Mouse (Mus musculus) intestine, embryonic 16.5 days (tissue): ENCODE measurements around the gene Ccdc172. TPM values are rescaled to one million over a fixed set of nuclear protein-coding genes. Genes with fewer than 3 reads are reported as not detected.

Source experiments
- ATAC-seq: fragments of 200-750 bp; cut with Nextera tagmentation; 2 replicates; pipeline ENCODE4 v1.8.0; 2017; ENCODE audit warnings: moderate TSS enrichment, moderate library complexity
- H3K27ac ChIP-seq: fragments of 300-500 bp; sonication (generic); 2 replicates; pipeline ENCODE4 v1.5.1; 2014; ENCODE audit warnings: mild to moderate bottlenecking, low read length
- H3K27me3 ChIP-seq: fragments of 300-500 bp; sonication (generic); replicated peaks from 2 replicates; pipeline ENCODE4 v1.6.1; 2014; ENCODE audit warnings: low read length, control low read depth, mixed read lengths; ENCODE audit not compliant: control insufficient read depth, insufficient read depth
- H3K36me3 ChIP-seq: fragments of 300-500 bp; sonication (generic); 2 replicates; pipeline ENCODE4 v1.6.1; 2014; ENCODE audit warnings: low read length, control low read depth; ENCODE audit not compliant: control insufficient read depth, insufficient read depth
- H3K4me1 ChIP-seq: fragments of 300-500 bp; sonication (generic); 2 replicates; pipeline ENCODE4 v1.6.1; 2014; ENCODE audit warnings: low read length, control low read depth, mixed read lengths; ENCODE audit not compliant: control insufficient read depth, insufficient read depth
- H3K4me2 ChIP-seq: fragments of 300-500 bp; sonication (generic); 2 replicates; pipeline ENCODE4 v1.6.1; 2014; ENCODE audit warnings: low read depth, low read length, control low read depth
- H3K4me3 ChIP-seq: fragments of 300-500 bp; sonication (generic); 2 replicates; pipeline ENCODE4 v1.5.1; 2014; ENCODE audit warnings: mild to moderate bottlenecking, low read length
- H3K9ac ChIP-seq: fragments of 300-500 bp; sonication (generic); 2 replicates; pipeline ENCODE4 v1.6.1; 2014; ENCODE audit warnings: low read depth, low read length
- H3K9me3 ChIP-seq: fragments of 300-500 bp; sonication (generic); 2 replicates; pipeline ENCODE4 v1.6.1; 2016; ENCODE audit warnings: low read length, control low read depth; ENCODE audit not compliant: control insufficient read depth
- WGBS: fragments of 180-500 bp; shearing (Covaris S2); extraction: QIAGEN DNeasy Blood & Tissue Kit; methylation state at CpG from one replicate; pipeline ENCODE4 v1.1.7; 2014; 5-methylcytosine and 5-hydroxymethylcytosine counted together
- polyA plus RNA-seq: library from polyadenylated mRNA; unstranded; fragments of >200 nt; fragmentation: Nextera tagmentation; extraction: Ambion mirVana; gene quantifications from 2 replicates; pipeline ENCODE4 v1.2.1, GENCODE M21; 2015

The Ccdc172 gene
- polyA plus RNA-seq, result not detected in 2 replicates

GRCm38 (mm10) chr19:58511818-58512217 lies at the start of gene Ccdc172:
Ccdc172 (plus strand) TSS chr19:58511993.
- Histone ChIP-seq H3K9me3 (no peaks in the 10 kb centered on the region), H3K4me2 (no peak within 1 kb of the TSS), H3K27me3 (no peaks in the 10 kb centered on the region), H3K36me3 (no peaks in the 10 kb centered on the region), H3K4me3 (no peak within 1 kb of the TSS), H3K9ac (no peak within 1 kb of the TSS), H3K27ac (no peak within 1 kb of the TSS), H3K4me1 (no peaks in the 10 kb centered on the region)
- no peak for ATAC-seq
- 95% methylated on average over 17 of the region's 17 CpGs for WGBS

- WGBS, result 75% methylated on average over 3 of the region's 3 CpGs
- Histone ChIP-seq H3K9ac (no peak overlapping the region), H3K27ac (no peak overlapping the region), H3K27me3 (no peaks in the 10 kb centered on the region), H3K4me3 (no peak overlapping the region), H3K4me1 (no peaks in the 10 kb centered on the region; the same call in 1 of the 2 replicates), H3K4me2 (no peak overlapping the region), H3K36me3 (no peaks in the 10 kb centered on the region), H3K9me3 (no peaks in the 10 kb centered on the region; the same call in 1 of the 2 replicates)
- ATAC-seq, result no peak
Measured at GRCm38 (mm10) chr19:58463755-58464154, 48.0 kb upstream of the Ccdc172 start.

- no peak for ATAC-seq
- H3K27ac ChIP-seq, result no peak overlapping the region
- no peaks in the 10 kb centered on the region for H3K36me3 ChIP-seq
- no peaks in the 10 kb centered on the region for H3K27me3 ChIP-seq
- H3K4me1 ChIP-seq, result no peaks in the 10 kb centered on the region; the same call in 1 of the 2 replicates
- H3K4me2 ChIP-seq, result no peak overlapping the region
- H3K4me3 ChIP-seq, result no peak overlapping the region
- H3K9ac ChIP-seq, result no peak overlapping the region
- H3K9me3 ChIP-seq, result no peaks in the 10 kb centered on the region; the same call in 1 of the 2 replicates
- WGBS, result 51% methylated on average over 2 of the region's 2 CpGs
Measured at GRCm38 (mm10) chr19:58468331-58468730, 43.5 kb upstream of the Ccdc172 start.

- WGBS, result 21% methylated on average over 12 of the region's 12 CpGs
Measured at GRCm38 (mm10) chr19:58469421-58469820, 42.4 kb upstream of the Ccdc172 start.

GRCm38 (mm10) chr19:58474251-58474650 lies 37.5 kb upstream of the Ccdc172 start:
- no peak overlapping the region for H3K4me3 ChIP-seq
- WGBS, result 88% methylated on average over 3 of the region's 3 CpGs
- no peaks in the 10 kb centered on the region for H3K27me3 ChIP-seq
- no peaks in the 10 kb centered on the region for H3K36me3 ChIP-seq
- no peak for ATAC-seq
- no peaks in the 10 kb centered on the region for H3K4me1 ChIP-seq
- H3K4me2 ChIP-seq, result no peak overlapping the region
- H3K9ac ChIP-seq, result no peak overlapping the region
- H3K27ac ChIP-seq, result no peak overlapping the region
- H3K9me3 ChIP-seq, result no peaks in the 10 kb centered on the region

More at GRCm38 (mm10) chr19:58469421-58469820, 42.4 kb upstream of the Ccdc172 start:
- no peak overlapping the region for H3K4me3 ChIP-seq
- H3K27ac ChIP-seq, result no peak overlapping the region
- H3K27me3 ChIP-seq, result no peaks in the 10 kb centered on the region
- no peak for ATAC-seq
- no peaks in the 10 kb centered on the region; the same call in 1 of the 2 replicates for H3K9me3 ChIP-seq
- no peaks in the 10 kb centered on the region for H3K36me3 ChIP-seq
- no peaks in the 10 kb centered on the region; the same call in 1 of the 2 replicates for H3K4me1 ChIP-seq
- H3K4me2 ChIP-seq, result no peak overlapping the region
- no peak overlapping the region for H3K9ac ChIP-seq

- Histone ChIP-seq H3K9ac (no peak overlapping the region), H3K4me3 (no peak overlapping the region), H3K9me3 (no peaks in the 10 kb centered on the region), H3K27ac (0 out of 2 replicates have a peak overlapping the region, but pooled peaks have one; percentile 12), H3K27me3 (no peaks in the 10 kb centered on the region), H3K4me1 (no peaks in the 10 kb centered on the region), H3K4me2 (no peak overlapping the region), H3K36me3 (no peaks in the 10 kb centered on the region)
- ATAC-seq, result 0 out of 2 replicates have a peak, but pooled peaks have one; percentile 26
- WGBS, result 46% methylated on average over 9 of the region's 9 CpGs
Measured at GRCm38 (mm10) chr19:58482373-58482977, 29.3 kb upstream of the Ccdc172 start.

- no peak overlapping the region for H3K4me2 ChIP-seq
- no peak overlapping the region for H3K9ac ChIP-seq
- H3K9me3 ChIP-seq, result no peaks in the 10 kb centered on the region
- no peaks in the 10 kb centered on the region for H3K4me1 ChIP-seq
- H3K27me3 ChIP-seq, result no peaks in the 10 kb centered on the region
- WGBS, result 38% methylated on average over 2 of the region's 2 CpGs
- no peak overlapping the region for H3K27ac ChIP-seq
- no peak for ATAC-seq
- no peak overlapping the region for H3K4me3 ChIP-seq
- H3K36me3 ChIP-seq, result no peaks in the 10 kb centered on the region
Measured at GRCm38 (mm10) chr19:58486686-58487085, 25.1 kb upstream of the Ccdc172 start.

- Histone ChIP-seq H3K27me3 (no peaks in the 10 kb centered on the region), H3K36me3 (no peaks in the 10 kb centered on the region), H3K9ac (no peak overlapping the region), H3K4me3 (no peak overlapping the region), H3K4me1 (no peaks in the 10 kb centered on the region), H3K9me3 (no peaks in the 10 kb centered on the region), H3K4me2 (no peak overlapping the region), H3K27ac (no peak overlapping the region)
- ATAC-seq, result no peak
- WGBS, result 42% methylated on average over 3 of the region's 3 CpGs
Measured at GRCm38 (mm10) chr19:58497106-58497505, 14.7 kb upstream of the Ccdc172 start.

GRCm38 (mm10) chr19:58499420-58499966 lies 12.3 kb upstream of the Ccdc172 start:
- no peaks in the 10 kb centered on the region for H3K4me1 ChIP-seq
- H3K9me3 ChIP-seq, result no peaks in the 10 kb centered on the region
- no peak overlapping the region for H3K9ac ChIP-seq
- ATAC-seq, result no peak
- WGBS, result 63% methylated on average over 3 of the region's 3 CpGs
- H3K27ac ChIP-seq, result no peak overlapping the region
- H3K4me3 ChIP-seq, result no peak overlapping the region
- H3K4me2 ChIP-seq, result no peak overlapping the region
- H3K27me3 ChIP-seq, result no peaks in the 10 kb centered on the region
- H3K36me3 ChIP-seq, result no peaks in the 10 kb centered on the region
